Mouse (Mus musculus): ENCODE results near the gene Olfr1080.
"Not testable (repeated sequence)": the region's sequence is repeated elsewhere in the genome, so short reads cannot be mapped to it uniquely, and the experiment has no call there.

Gene Olfr1080

DNA sequence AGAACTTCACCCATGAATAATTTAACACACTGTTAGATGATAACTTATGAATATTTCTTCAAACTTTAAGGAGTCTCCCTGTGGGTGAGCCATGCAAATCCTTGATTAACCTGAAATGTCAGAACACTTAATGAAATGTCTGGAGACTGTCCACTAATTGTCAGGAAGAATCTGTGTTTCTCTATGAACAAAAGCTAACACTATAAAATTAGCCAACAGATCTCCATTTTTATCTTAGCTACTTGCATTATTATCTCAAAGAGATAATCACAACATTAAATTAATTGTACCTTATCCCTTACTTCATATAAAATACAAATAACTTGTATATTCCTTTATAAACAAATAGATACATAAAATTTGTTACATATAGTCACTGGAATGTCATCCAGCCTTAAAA is at the start of gene Olfr1080:
Olfr1080 (minus strand) TSS at position 101 of the 400 bp plus-strand sequence.
- DNase-seq, result not testable (repeated sequence)

DNA sequence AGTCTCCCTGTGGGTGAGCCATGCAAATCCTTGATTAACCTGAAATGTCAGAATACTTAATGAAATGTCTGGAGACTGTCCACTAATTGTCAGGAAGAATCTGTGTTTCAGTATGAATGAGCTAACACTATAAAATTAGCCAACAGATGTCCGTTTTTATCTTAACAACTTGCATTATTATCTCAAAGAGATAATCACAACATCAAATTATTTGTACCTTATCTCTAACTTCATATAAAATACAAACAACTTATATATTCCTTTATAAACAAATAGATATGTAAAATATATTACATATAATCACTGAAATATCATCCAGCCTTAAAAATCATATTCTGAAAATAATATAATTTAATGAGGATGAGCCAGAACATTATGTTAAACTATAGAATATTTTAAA is 40.8 kb upstream of the Olfr1080 start, which contains the start of gene Olfr1082:
Olfr1082 (minus strand) TSS at position 101 of the 400 bp plus-strand sequence.
- DNase-seq, result not testable (repeated sequence)

DNA sequence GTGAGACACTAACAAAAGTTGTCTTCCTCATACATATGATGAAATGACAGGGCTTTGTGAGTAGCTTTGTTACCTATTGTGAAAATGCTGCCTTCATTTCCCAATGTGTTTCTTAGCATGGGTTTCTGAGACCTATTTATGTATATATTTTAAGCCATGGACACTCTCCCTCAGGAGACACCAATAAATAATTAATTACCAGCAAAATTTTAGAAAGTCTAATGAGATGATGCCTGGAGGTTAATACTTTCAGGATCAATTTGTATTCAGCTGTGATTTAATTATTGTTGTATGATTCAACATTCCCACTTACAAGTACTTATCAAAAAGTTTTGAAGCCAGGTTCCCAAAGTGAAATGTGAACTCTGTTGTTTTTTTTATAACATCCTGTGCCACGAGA is 15.7 kb downstream of the Olfr1080 start, which contains the start of gene Olfr1079:
Olfr1079 (minus strand) TSS at position 101 of the 400 bp plus-strand sequence.
- no peak for DNase-seq

DNA sequence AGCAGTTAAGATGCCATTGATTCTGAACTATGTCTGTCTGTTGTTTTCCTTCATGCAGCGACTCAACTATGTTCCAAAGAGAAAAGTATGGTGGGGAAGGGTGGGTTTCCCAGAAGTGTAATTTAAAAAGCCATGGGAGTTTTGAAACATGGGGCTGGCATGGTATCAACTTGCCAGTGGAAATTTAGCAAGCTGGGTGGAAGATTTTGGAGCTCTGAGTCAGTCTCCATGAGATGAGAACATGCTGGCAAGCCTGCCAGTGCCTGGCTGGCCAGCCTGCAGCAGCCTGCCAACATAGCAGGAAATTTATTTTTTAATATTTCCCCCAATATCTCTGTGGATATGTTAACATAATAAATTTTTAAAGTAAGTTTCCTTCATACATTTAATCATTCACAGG is 27.0 kb downstream of the Olfr1080 start:
- DNase-seq, result no peak

DNA sequence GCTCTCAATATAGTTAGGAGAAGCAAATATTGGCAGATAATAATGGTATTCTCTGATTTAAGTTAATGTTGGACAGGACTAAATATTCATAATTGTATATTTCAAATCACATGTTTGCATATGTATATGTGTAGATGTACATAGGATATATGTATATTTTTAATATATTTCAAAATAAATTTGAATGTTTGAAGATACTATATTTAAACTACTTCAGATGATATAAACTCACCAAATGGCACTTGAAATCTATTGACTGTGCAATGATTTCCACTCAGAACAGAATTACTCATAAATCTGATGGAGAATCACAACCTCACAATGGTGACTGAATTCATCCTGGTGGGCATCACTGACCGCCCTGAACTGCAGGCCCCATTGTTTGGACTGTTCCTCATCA is 49.9 kb downstream of the Olfr1080 start, which contains the start of gene Olfr1076:
Olfr1076 (plus strand) TSS at position 301 of the 400 bp plus-strand sequence.
- DNase-seq, result no peak

Data from B cell, adult 2 months (primary cell).